Mouse (Mus musculus): ENCODE data around the gene Tlr12. TPM values are rescaled to one million over a fixed set of nuclear protein-coding genes. Genes with fewer than 3 reads are reported as not detected.
"Not testable (repeated sequence)": the region's sequence is repeated elsewhere in the genome, so short reads cannot be mapped to it uniquely, and the experiment has no call there.

Gene Tlr12
- polyA plus RNA-seq (2015; fragmentation: Nextera tagmentation; extraction: Ambion mirVana): 3.3 and 3.7 TPM in 2 replicates

DNA sequence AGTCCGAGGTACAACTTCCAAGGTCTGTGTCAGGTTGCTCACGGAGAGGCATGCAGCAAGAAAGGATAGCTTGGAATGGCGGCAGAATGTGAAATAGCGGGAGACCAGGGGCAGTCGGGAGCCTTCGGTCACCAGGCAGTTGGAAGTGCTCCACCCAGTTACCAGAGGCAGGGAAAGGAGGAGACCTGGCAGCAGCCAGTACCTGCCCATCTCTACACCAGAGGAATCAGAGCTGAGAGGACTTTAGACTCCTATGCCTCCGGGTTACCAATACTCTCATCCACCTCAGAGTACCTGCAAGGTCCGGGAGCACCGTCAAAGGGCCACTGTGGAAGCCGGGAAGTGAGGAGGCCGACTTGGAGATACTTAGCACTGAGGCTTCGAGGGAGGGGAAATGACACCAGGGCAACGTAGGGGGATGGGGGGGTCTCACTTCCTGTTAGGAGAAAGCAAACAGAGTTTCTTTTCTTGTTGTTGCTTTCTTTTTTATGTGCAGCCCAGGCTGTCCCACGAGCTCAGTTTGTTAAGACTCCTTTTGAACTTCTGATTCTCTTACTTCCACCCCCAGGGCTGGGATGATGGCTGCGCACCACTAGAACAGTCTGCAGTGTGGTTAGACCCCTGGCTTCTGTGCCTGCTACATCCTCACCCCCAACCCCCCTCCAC is at the start of gene Tlr12:
Gene Tlr12 (minus strand): TSS at position 374 of the 666 bp plus-strand sequence.
- 32% methylated on average over 15 of the region's 15 CpGs for WGBS
- DNase-seq (ENCODE audit: low spot score): peak; percentile 57
- TF ChIP-seq CTCF (IDR thresholded peaks at IDR 0.05; ENCODE audit: low read depth): no peak
- Histone ChIP-seq H3K9ac (ENCODE audit: low read depth, low read length) (0 out of 2 replicates have a peak within 1 kb of the TSS, but pooled peaks have one; percentile 13), H3K27me3 (ENCODE audit: insufficient read depth, low read length) (no peaks in the 10 kb centered on the region), H3K9me3 (replicated peaks; ENCODE audit: low read length) (no peaks in the 10 kb centered on the region), H3K36me3 (ENCODE audit: insufficient read depth, low read length) (no peaks in the 10 kb centered on the region), H3K4me3 (replicated peaks; ENCODE audit: low read depth, low read length) (no peak within 1 kb of the TSS), H3K4me2 (ENCODE audit: low read length) (peak within 1 kb of the TSS; percentile 35), H3K4me1 (replicated peaks; ENCODE audit: insufficient read depth, low read length) (peaks cover 37% of the 10 kb centered on the region), H3K27ac (peak within 1 kb of the TSS; percentile 70)
- ATAC-seq (replicated peaks; ENCODE audit: low FRiP score, low read depth): peak; percentile 53; the same call in 1 of the 2 replicates

- not testable (repeated sequence) for ATAC-seq (replicated peaks; ENCODE audit: low FRiP score, low read depth); H3K27me3 ChIP-seq (ENCODE audit: insufficient read depth, low read length); H3K27ac ChIP-seq; H3K36me3 ChIP-seq (ENCODE audit: insufficient read depth, low read length); H3K9me3 ChIP-seq (replicated peaks; ENCODE audit: low read length); H3K4me2 ChIP-seq (ENCODE audit: low read length); DNase-seq (ENCODE audit: low spot score); H3K4me3 ChIP-seq (replicated peaks; ENCODE audit: low read depth, low read length); H3K9ac ChIP-seq (ENCODE audit: low read depth, low read length); H3K4me1 ChIP-seq (replicated peaks; ENCODE audit: insufficient read depth, low read length)
- 43% methylated on average over 4 of the region's 4 CpGs for WGBS
These were observed 48.8 kb upstream of the Tlr12 start for GRCm38 (mm10) chr4:128667195-128667594.

DNA sequence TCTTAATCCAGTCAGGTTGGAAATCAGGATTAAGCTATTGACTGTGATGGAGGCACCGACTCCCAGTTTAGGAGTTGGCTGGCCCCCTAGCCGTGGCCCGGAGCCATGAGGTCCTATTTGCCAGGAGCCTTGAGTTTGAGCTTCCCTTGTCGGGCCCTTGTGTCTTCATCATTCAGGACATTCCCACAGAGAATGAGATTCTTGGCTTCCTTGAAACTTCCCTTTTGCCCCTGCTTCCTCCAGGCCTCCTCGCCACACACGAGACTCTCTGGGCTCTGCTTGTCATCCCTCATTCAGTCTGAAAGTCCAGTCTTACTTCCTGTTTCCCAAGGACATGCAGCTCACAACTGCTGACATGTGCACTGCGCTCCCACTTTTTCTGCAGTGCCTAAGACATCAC is 47.9 kb upstream of the Tlr12 start:
- not testable (repeated sequence) for ATAC-seq (replicated peaks; ENCODE audit: low FRiP score, low read depth); H3K9ac ChIP-seq (ENCODE audit: low read depth, low read length); H3K9me3 ChIP-seq (replicated peaks; ENCODE audit: low read length); DNase-seq (ENCODE audit: low spot score); H3K27me3 ChIP-seq (ENCODE audit: insufficient read depth, low read length); H3K4me2 ChIP-seq (ENCODE audit: low read length); H3K4me1 ChIP-seq (replicated peaks; ENCODE audit: insufficient read depth, low read length); H3K36me3 ChIP-seq (ENCODE audit: insufficient read depth, low read length); H3K4me3 ChIP-seq (replicated peaks; ENCODE audit: low read depth, low read length)
- 0 out of 2 replicates have a peak overlapping the region, but pooled peaks have one; percentile 36 for H3K27ac ChIP-seq
- WGBS: 49% methylated on average over 7 of the region's 7 CpGs

- Histone ChIP-seq H3K4me1 (replicated peaks; ENCODE audit: insufficient read depth, low read length) (no peaks in the 10 kb centered on the region), H3K27ac (no peak overlapping the region), H3K4me3 (replicated peaks; ENCODE audit: low read depth, low read length) (no peak overlapping the region), H3K36me3 (ENCODE audit: insufficient read depth, low read length) (no peaks in the 10 kb centered on the region), H3K9me3 (replicated peaks; ENCODE audit: low read length) (no peaks in the 10 kb centered on the region), H3K4me2 (ENCODE audit: low read length) (no peak overlapping the region), H3K9ac (ENCODE audit: low read depth, low read length) (no peak overlapping the region), H3K27me3 (ENCODE audit: insufficient read depth, low read length) (no peaks in the 10 kb centered on the region)
- no peak for TF ChIP-seq CTCF (IDR thresholded peaks at IDR 0.05; ENCODE audit: low read depth)
- 62% methylated on average over 3 of the region's 3 CpGs for WGBS
- DNase-seq (ENCODE audit: low spot score) (no peak), ATAC-seq (replicated peaks; ENCODE audit: low FRiP score, low read depth) (no peak)
These were observed 45.6 kb upstream of the Tlr12 start for GRCm38 (mm10) chr4:128664002-128664401.

GRCm38 (mm10) chr4:128661063-128661462 is 42.6 kb upstream of the Tlr12 start:
- no peak for ATAC-seq (replicated peaks; ENCODE audit: low FRiP score, low read depth)
- 81% methylated on average over 8 of the region's 8 CpGs for WGBS

GRCm38 (mm10) chr4:128660196-128660595 is 41.8 kb upstream of the Tlr12 start:
- Histone ChIP-seq H3K27ac (no peak overlapping the region), H3K4me1 (replicated peaks; ENCODE audit: insufficient read depth, low read length) (peaks cover 5% of the 10 kb centered on the region; the same call in 1 of the 2 replicates), H3K9me3 (replicated peaks; ENCODE audit: low read length) (no peaks in the 10 kb centered on the region), H3K27me3 (ENCODE audit: insufficient read depth, low read length) (no peaks in the 10 kb centered on the region), H3K4me2 (ENCODE audit: low read length) (no peak overlapping the region), H3K4me3 (replicated peaks; ENCODE audit: low read depth, low read length) (no peak overlapping the region), H3K9ac (ENCODE audit: low read depth, low read length) (no peak overlapping the region), H3K36me3 (ENCODE audit: insufficient read depth, low read length) (no peaks in the 10 kb centered on the region)
- DNase-seq (ENCODE audit: low spot score) (no peak), ATAC-seq (replicated peaks; ENCODE audit: low FRiP score, low read depth) (no peak)
- no peak for TF ChIP-seq CTCF (IDR thresholded peaks at IDR 0.05; ENCODE audit: low read depth)
- 91% methylated on average over 8 of the region's 8 CpGs for WGBS

More at GRCm38 (mm10) chr4:128661063-128661462, 42.6 kb upstream of the Tlr12 start:
- Histone ChIP-seq H3K27me3 (ENCODE audit: insufficient read depth, low read length) (no peaks in the 10 kb centered on the region), H3K27ac (no peak overlapping the region), H3K4me2 (ENCODE audit: low read length) (no peak overlapping the region), H3K4me1 (replicated peaks; ENCODE audit: insufficient read depth, low read length) (no peaks in the 10 kb centered on the region), H3K9ac (ENCODE audit: low read depth, low read length) (no peak overlapping the region), H3K9me3 (replicated peaks; ENCODE audit: low read length) (no peaks in the 10 kb centered on the region), H3K4me3 (replicated peaks; ENCODE audit: low read depth, low read length) (no peak overlapping the region), H3K36me3 (ENCODE audit: insufficient read depth, low read length) (no peaks in the 10 kb centered on the region)
- DNase-seq (ENCODE audit: low spot score): no peak
- no peak for TF ChIP-seq CTCF (IDR thresholded peaks at IDR 0.05; ENCODE audit: low read depth)

Data from kidney, postnatal 0 days (tissue).